Mouse (Mus musculus): ENCODE results near the gene Mapkap1. TPM values are rescaled to one million over a fixed set of nuclear protein-coding genes. Genes with fewer than 3 reads are reported as not detected.

Gene Mapkap1
- total and polyA plus RNA-seq, 3 experiments = 37.4 to 90.0 (median 60.9) TPM

GRCm38 (mm10) chr2:34544021-34544420 lies 137.4 kb downstream of the Mapkap1 start:
- no peak for ATAC-seq (ENCODE audit: extremely low read depth, insufficient number of reproducible peaks, low FRiP score, poor library complexity, severe bottlenecking)
- H3K9me3 ChIP-seq (replicated peaks) = no peaks in the 10 kb centered on the region
- TF ChIP-seq TAL1 (conservative IDR thresholded peaks at IDR 0.05; ENCODE audit: low read depth, low read length) = no peak
- TF ChIP-seq CTCF (IDR thresholded peaks at IDR 0.05; ENCODE audit: low read depth, low read length) = no peak
- no peak for TF ChIP-seq POLR2AphosphoS5 (IDR thresholded peaks at IDR 0.05; ENCODE audit: insufficient replicate concordance, low read depth, low read length)
- no peak for TF ChIP-seq GATA1 (IDR thresholded peaks at IDR 0.05; ENCODE audit: borderline replicate concordance, low read length)
- no peak for TF ChIP-seq GATA2 (IDR thresholded peaks at IDR 0.05; ENCODE audit: borderline replicate concordance, low read depth, low read length)
- H3K27me3 ChIP-seq (ENCODE audit: insufficient read depth, low read length) = no peaks in the 10 kb centered on the region
- no peaks in the 10 kb centered on the region for H3K4me1 ChIP-seq (ENCODE audit: insufficient read depth, low read depth, low read length)
- no peak overlapping the region for H3K4me3 ChIP-seq (ENCODE audit: low read depth, low read length)
- no peak for DNase-seq (ENCODE audit: low spot score)
- H3K36me3 ChIP-seq (replicated peaks) = peaks cover 60% of the 10 kb centered on the region

GRCm38 (mm10) chr2:34544646-34545395 lies 138.2 kb downstream of the Mapkap1 start:
- no peaks in the 10 kb centered on the region for H3K27me3 ChIP-seq (ENCODE audit: insufficient read depth, low read length)
- ATAC-seq (ENCODE audit: extremely low read depth, insufficient number of reproducible peaks, low FRiP score, poor library complexity, severe bottlenecking) (no peak), DNase-seq (ENCODE audit: low spot score) (no peak)
- H3K4me3 ChIP-seq (ENCODE audit: low read depth, low read length) = no peak overlapping the region
- no peaks in the 10 kb centered on the region for H3K4me1 ChIP-seq (ENCODE audit: insufficient read depth, low read depth, low read length)
- TF ChIP-seq POLR2AphosphoS5 (IDR thresholded peaks at IDR 0.05; ENCODE audit: insufficient replicate concordance, low read depth, low read length) = no peak
- TF ChIP-seq CTCF (IDR thresholded peaks at IDR 0.05; ENCODE audit: low read depth, low read length) = no peak
- TF ChIP-seq GATA2 (IDR thresholded peaks at IDR 0.05; ENCODE audit: borderline replicate concordance, low read depth, low read length) = no peak
- TF ChIP-seq TAL1 (conservative IDR thresholded peaks at IDR 0.05; ENCODE audit: low read depth, low read length) = no peak
- TF ChIP-seq GATA1 (IDR thresholded peaks at IDR 0.05; ENCODE audit: borderline replicate concordance, low read length) = no peak
- H3K9me3 ChIP-seq (replicated peaks) = no peaks in the 10 kb centered on the region
- H3K36me3 ChIP-seq (replicated peaks) = peaks cover 61% of the 10 kb centered on the region

GRCm38 (mm10) chr2:34546176-34546677 lies 139.7 kb downstream of the Mapkap1 start:
- Histone ChIP-seq H3K4me1 (ENCODE audit: insufficient read depth, low read depth, low read length) (no peaks in the 10 kb centered on the region), H3K9me3 (replicated peaks) (no peaks in the 10 kb centered on the region), H3K36me3 (replicated peaks) (peaks cover 60% of the 10 kb centered on the region), H3K4me3 (ENCODE audit: low read depth, low read length) (no peak overlapping the region), H3K27me3 (ENCODE audit: insufficient read depth, low read length) (no peaks in the 10 kb centered on the region)
- ATAC-seq (ENCODE audit: extremely low read depth, insufficient number of reproducible peaks, low FRiP score, poor library complexity, severe bottlenecking) = no peak
- no peak for DNase-seq (ENCODE audit: low spot score)
- TF ChIP-seq TAL1 (conservative IDR thresholded peaks at IDR 0.05; ENCODE audit: low read depth, low read length) (no peak), CTCF (IDR thresholded peaks at IDR 0.05; ENCODE audit: low read depth, low read length) (no peak), POLR2AphosphoS5 (IDR thresholded peaks at IDR 0.05; ENCODE audit: insufficient replicate concordance, low read depth, low read length) (no peak), GATA2 (IDR thresholded peaks at IDR 0.05; ENCODE audit: borderline replicate concordance, low read depth, low read length) (no peak), GATA1 (IDR thresholded peaks at IDR 0.05; ENCODE audit: borderline replicate concordance, low read length) (no peak)

GRCm38 (mm10) chr2:34547516-34547915 lies 140.9 kb downstream of the Mapkap1 start:
- Histone ChIP-seq H3K36me3 (replicated peaks) (peaks cover 63% of the 10 kb centered on the region), H3K4me3 (ENCODE audit: low read depth, low read length) (no peak overlapping the region), H3K4me1 (ENCODE audit: insufficient read depth, low read depth, low read length) (no peaks in the 10 kb centered on the region), H3K9me3 (replicated peaks) (no peaks in the 10 kb centered on the region), H3K27me3 (ENCODE audit: insufficient read depth, low read length) (no peaks in the 10 kb centered on the region)
- TF ChIP-seq CTCF (IDR thresholded peaks at IDR 0.05; ENCODE audit: low read depth, low read length) (no peak), GATA1 (IDR thresholded peaks at IDR 0.05; ENCODE audit: borderline replicate concordance, low read length) (no peak), GATA2 (IDR thresholded peaks at IDR 0.05; ENCODE audit: borderline replicate concordance, low read depth, low read length) (no peak), POLR2AphosphoS5 (IDR thresholded peaks at IDR 0.05; ENCODE audit: insufficient replicate concordance, low read depth, low read length) (no peak), TAL1 (conservative IDR thresholded peaks at IDR 0.05; ENCODE audit: low read depth, low read length) (no peak)
- no peak for ATAC-seq (ENCODE audit: extremely low read depth, insufficient number of reproducible peaks, low FRiP score, poor library complexity, severe bottlenecking)
- DNase-seq (ENCODE audit: low spot score) = no peak

GRCm38 (mm10) chr2:34548961-34549360 lies 142.4 kb downstream of the Mapkap1 start:
- Histone ChIP-seq H3K4me1 (ENCODE audit: insufficient read depth, low read depth, low read length) (no peaks in the 10 kb centered on the region), H3K4me3 (ENCODE audit: low read depth, low read length) (no peak overlapping the region), H3K36me3 (replicated peaks) (peaks cover 60% of the 10 kb centered on the region), H3K9me3 (replicated peaks) (no peaks in the 10 kb centered on the region), H3K27me3 (ENCODE audit: insufficient read depth, low read length) (no peaks in the 10 kb centered on the region)
- TF ChIP-seq GATA1 (IDR thresholded peaks at IDR 0.05; ENCODE audit: borderline replicate concordance, low read length) (no peak), TAL1 (conservative IDR thresholded peaks at IDR 0.05; ENCODE audit: low read depth, low read length) (no peak), POLR2AphosphoS5 (IDR thresholded peaks at IDR 0.05; ENCODE audit: insufficient replicate concordance, low read depth, low read length) (no peak), GATA2 (IDR thresholded peaks at IDR 0.05; ENCODE audit: borderline replicate concordance, low read depth, low read length) (no peak), CTCF (IDR thresholded peaks at IDR 0.05; ENCODE audit: low read depth, low read length) (no peak)
- ATAC-seq (ENCODE audit: extremely low read depth, insufficient number of reproducible peaks, low FRiP score, poor library complexity, severe bottlenecking) (no peak), DNase-seq (ENCODE audit: low spot score) (no peak)

GRCm38 (mm10) chr2:34549469-34549868 lies 142.9 kb downstream of the Mapkap1 start:
- H3K36me3 ChIP-seq (replicated peaks) = peaks cover 59% of the 10 kb centered on the region
- no peaks in the 10 kb centered on the region for H3K27me3 ChIP-seq (ENCODE audit: insufficient read depth, low read length)
- no peaks in the 10 kb centered on the region for H3K9me3 ChIP-seq (replicated peaks)
- no peak overlapping the region for H3K4me3 ChIP-seq (ENCODE audit: low read depth, low read length)
- no peak for TF ChIP-seq GATA1 (IDR thresholded peaks at IDR 0.05; ENCODE audit: borderline replicate concordance, low read length)
- no peak for TF ChIP-seq TAL1 (conservative IDR thresholded peaks at IDR 0.05; ENCODE audit: low read depth, low read length)
- TF ChIP-seq POLR2AphosphoS5 (IDR thresholded peaks at IDR 0.05; ENCODE audit: insufficient replicate concordance, low read depth, low read length) = no peak
- no peak for TF ChIP-seq GATA2 (IDR thresholded peaks at IDR 0.05; ENCODE audit: borderline replicate concordance, low read depth, low read length)
- TF ChIP-seq CTCF (IDR thresholded peaks at IDR 0.05; ENCODE audit: low read depth, low read length) = no peak
- no peak for DNase-seq (ENCODE audit: low spot score)
- no peaks in the 10 kb centered on the region for H3K4me1 ChIP-seq (ENCODE audit: insufficient read depth, low read depth, low read length)
- ATAC-seq (ENCODE audit: extremely low read depth, insufficient number of reproducible peaks, low FRiP score, poor library complexity, severe bottlenecking) = no peak

Data from G1E (cell line).